Mouse (Mus musculus) neural tube, embryonic 11.5 days (tissue): ENCODE measurements at regions not wholly inside any gene's neighbourhood (a gene's known extent, or its start where the extent isn't known, plus 50 kb on each side); places are given as distances from the start of the nearest gene placed in this dataset.
"Not testable (repeated sequence)": the region's sequence is repeated elsewhere in the genome, so short reads cannot be mapped to it uniquely, and the experiment has no call there.

Source experiments
- ATAC-seq: fragments of 200-750 bp; cut with Nextera tagmentation; 2 replicates; pipeline ENCODE4 v1.8.0; 2017; ENCODE audit warnings: moderate number of reproducible peaks, mild to moderate bottlenecking, moderate TSS enrichment, moderate library complexity; ENCODE audit not compliant: insufficient read depth, low FRiP score, low TSS enrichment
- DNase-seq: peaks from one replicate; pipeline ENCODE4 v3.0.0-alpha.2; 2015; ENCODE audit warnings: low spot score
- H3K27ac ChIP-seq: fragments of 300-500 bp; sonication (generic); 2 replicates; pipeline ENCODE4 v1.5.1; 2014; ENCODE audit warnings: low read depth, mild to moderate bottlenecking, low read length
- H3K27me3 ChIP-seq: fragments of 300-500 bp; sonication (generic); 2 replicates; pipeline ENCODE4 v1.6.1; 2014; ENCODE audit warnings: mild to moderate bottlenecking, low read length, mixed read lengths; ENCODE audit not compliant: control insufficient read depth, insufficient read depth
- H3K36me3 ChIP-seq: fragments of 300-500 bp; sonication (generic); 2 replicates; pipeline ENCODE4 v1.6.1; 2014; ENCODE audit warnings: mild to moderate bottlenecking, low read length, moderate library complexity, mixed read lengths; ENCODE audit not compliant: control insufficient read depth, insufficient read depth
- H3K4me1 ChIP-seq: fragments of 300-500 bp; sonication (generic); 2 replicates; pipeline ENCODE4 v1.6.1; 2014; ENCODE audit warnings: low read length, mixed read lengths; ENCODE audit not compliant: control insufficient read depth, insufficient read depth
- H3K4me2 ChIP-seq: fragments of 300-500 bp; sonication (generic); 2 replicates; pipeline ENCODE4 v1.6.1; 2014; ENCODE audit warnings: low read depth, mild to moderate bottlenecking, moderate library complexity
- H3K4me3 ChIP-seq: fragments of 300-500 bp; sonication (generic); 2 replicates; pipeline ENCODE4 v1.5.1; 2014; ENCODE audit warnings: low read depth, low read length
- H3K9ac ChIP-seq: fragments of 300-500 bp; sonication (generic); 2 replicates; pipeline ENCODE4 v1.6.1; 2014; ENCODE audit warnings: mild to moderate bottlenecking, low read length
- H3K9me3 ChIP-seq: fragments of 300-500 bp; sonication (generic); 2 replicates; pipeline ENCODE4 v1.6.1; 2016; ENCODE audit warnings: low read length; ENCODE audit not compliant: control insufficient read depth
- WGBS: fragments of 180-500 bp; shearing (Covaris S2); extraction: QIAGEN DNeasy Blood & Tissue Kit; methylation state at CpG from one replicate; pipeline ENCODE4 v1.1.7; 2014; 5-methylcytosine and 5-hydroxymethylcytosine counted together

- 90% methylated on average over 1 of the region's 1 CpGs for WGBS
- no peak overlapping the region for H3K4me3 ChIP-seq
- no peaks in the 10 kb centered on the region for H3K4me1 ChIP-seq
- H3K4me2 ChIP-seq: no peak overlapping the region
- H3K9me3 ChIP-seq: no peaks in the 10 kb centered on the region
- no peak overlapping the region for H3K27ac ChIP-seq
- H3K9ac ChIP-seq: no peak overlapping the region
- no peak for DNase-seq
- no peaks in the 10 kb centered on the region for H3K27me3 ChIP-seq
- no peak for ATAC-seq
- no peaks in the 10 kb centered on the region for H3K36me3 ChIP-seq
Observed at GRCm38 (mm10) chr9:33624378-33624777, 861.3 kb upstream of the Kirrel3 start.

DNA sequence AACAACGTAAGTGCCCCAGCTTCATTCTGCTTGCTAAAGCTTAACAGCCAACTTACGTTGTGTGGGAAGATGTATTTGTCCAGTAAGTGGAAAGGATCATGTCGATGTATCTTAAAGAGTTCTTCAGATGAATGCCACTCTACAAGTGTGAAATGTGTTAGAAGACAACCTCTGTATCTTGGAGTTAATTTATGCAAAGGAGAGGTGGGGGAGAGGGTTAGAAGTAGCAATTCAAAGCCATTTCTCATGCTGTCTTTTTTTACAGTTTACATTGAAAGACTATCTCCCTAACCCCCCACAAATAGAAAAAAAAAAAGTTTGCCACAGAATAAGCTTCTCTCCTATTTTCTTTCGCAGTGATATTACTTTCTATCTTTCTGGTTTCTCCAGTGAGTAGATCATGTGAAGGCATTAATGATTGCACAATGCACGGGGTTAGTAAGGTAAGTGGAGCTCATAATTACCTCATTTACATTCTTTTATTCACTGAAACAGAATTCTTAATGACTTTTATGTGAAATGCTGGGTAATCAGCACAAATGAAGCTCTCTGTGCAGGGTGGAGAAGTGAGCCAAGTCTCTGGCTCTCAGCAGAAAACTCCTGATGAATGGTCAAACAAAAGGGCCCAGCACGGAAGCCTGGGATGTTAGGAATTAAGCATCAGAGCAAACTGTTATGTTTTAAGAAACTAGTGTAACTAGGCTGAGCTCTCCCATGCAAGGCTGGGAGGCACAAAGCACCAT is 855.8 kb upstream of the Kirrel3 start:
- no peaks in the 10 kb centered on the region for H3K27me3 ChIP-seq
- H3K27ac ChIP-seq: no peak overlapping the region
- DNase-seq: no peak
- no peaks in the 10 kb centered on the region for H3K4me1 ChIP-seq
- H3K4me2 ChIP-seq: no peak overlapping the region
- no peaks in the 10 kb centered on the region for H3K36me3 ChIP-seq
- H3K4me3 ChIP-seq: no peak overlapping the region
- H3K9me3 ChIP-seq: no peaks in the 10 kb centered on the region
- ATAC-seq: no peak; the same call in 1 of the 2 replicates
- H3K9ac ChIP-seq: no peak overlapping the region
- 80% methylated on average over 6 of the region's 6 CpGs for WGBS

- Histone ChIP-seq H3K36me3 (no peaks in the 10 kb centered on the region), H3K27me3 (no peaks in the 10 kb centered on the region), H3K27ac (no peak overlapping the region), H3K9me3 (no peaks in the 10 kb centered on the region), H3K9ac (no peak overlapping the region), H3K4me1 (no peaks in the 10 kb centered on the region), H3K4me3 (no peak overlapping the region), H3K4me2 (no peak overlapping the region)
- no peak for DNase-seq
- 83% methylated on average over 5 of the region's 5 CpGs for WGBS
- no peak for ATAC-seq
Observed at GRCm38 (mm10) chr9:33662978-33663377, 822.7 kb upstream of the Kirrel3 start.

- Histone ChIP-seq H3K9me3 (no peaks in the 10 kb centered on the region), H3K4me3 (no peak overlapping the region), H3K27ac (no peak overlapping the region), H3K27me3 (no peaks in the 10 kb centered on the region), H3K36me3 (no peaks in the 10 kb centered on the region), H3K4me1 (no peaks in the 10 kb centered on the region), H3K9ac (no peak overlapping the region), H3K4me2 (no peak overlapping the region)
- WGBS: 76% methylated on average over 1 of the region's 1 CpGs
- no peak for DNase-seq
- no peak for ATAC-seq
Observed at GRCm38 (mm10) chr9:33681129-33681528, 804.6 kb upstream of the Kirrel3 start.

DNA sequence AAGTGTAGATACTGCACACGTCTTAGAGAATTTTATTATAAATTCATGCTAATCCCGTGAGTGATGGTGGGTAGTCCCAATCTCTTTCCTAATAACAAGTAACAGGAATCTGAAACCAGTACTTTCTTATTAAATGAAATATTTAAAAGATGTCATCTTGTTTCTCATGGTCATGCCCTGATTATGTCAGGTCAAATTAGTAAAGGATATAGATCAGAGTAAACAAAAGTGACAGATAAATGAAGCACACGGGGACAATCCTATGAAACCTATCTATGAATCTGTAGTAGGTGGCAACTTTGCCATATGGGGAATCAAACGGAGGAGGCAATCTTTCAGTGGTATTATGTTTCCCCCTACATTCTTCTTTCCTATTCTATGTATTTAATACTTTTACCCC is 794.0 kb upstream of the Kirrel3 start:
- H3K4me3 ChIP-seq: no peak overlapping the region
- H3K9ac ChIP-seq: no peak overlapping the region
- no peaks in the 10 kb centered on the region for H3K9me3 ChIP-seq
- H3K4me2 ChIP-seq: no peak overlapping the region
- H3K4me1 ChIP-seq: no peaks in the 10 kb centered on the region
- 85% methylated on average over 4 of the region's 4 CpGs for WGBS
- no peaks in the 10 kb centered on the region for H3K36me3 ChIP-seq
- H3K27ac ChIP-seq: no peak overlapping the region
- DNase-seq: no peak
- no peaks in the 10 kb centered on the region for H3K27me3 ChIP-seq
- no peak for ATAC-seq

DNA sequence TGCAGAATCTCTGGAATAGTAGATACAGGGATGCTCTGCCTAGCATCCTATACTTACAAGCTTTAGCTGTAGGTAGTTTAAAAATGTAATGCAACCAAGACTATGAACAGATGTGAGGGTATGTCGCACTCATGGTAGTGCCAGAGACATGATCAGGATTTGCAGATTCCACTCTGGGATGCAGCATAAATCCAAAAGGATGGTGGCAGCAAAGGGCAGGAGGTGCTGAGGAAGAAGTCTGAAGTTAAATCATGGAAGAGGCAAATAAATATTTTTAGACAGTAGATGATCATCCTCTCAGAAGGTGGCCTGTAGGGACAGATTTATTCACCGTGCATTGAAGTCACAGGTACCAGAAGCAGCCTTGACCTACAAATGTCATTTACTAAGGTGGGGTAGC is 768.1 kb upstream of the Kirrel3 start:
- H3K36me3 ChIP-seq: no peaks in the 10 kb centered on the region
- no peaks in the 10 kb centered on the region for H3K4me1 ChIP-seq
- H3K9ac ChIP-seq: no peak overlapping the region
- no peaks in the 10 kb centered on the region for H3K27me3 ChIP-seq
- H3K4me3 ChIP-seq: no peak overlapping the region
- H3K4me2 ChIP-seq: no peak overlapping the region
- H3K9me3 ChIP-seq: no peaks in the 10 kb centered on the region
- no peak for ATAC-seq
- DNase-seq: no peak
- 91% methylated on average over 2 of the region's 2 CpGs for WGBS
- H3K27ac ChIP-seq: no peak overlapping the region

DNA sequence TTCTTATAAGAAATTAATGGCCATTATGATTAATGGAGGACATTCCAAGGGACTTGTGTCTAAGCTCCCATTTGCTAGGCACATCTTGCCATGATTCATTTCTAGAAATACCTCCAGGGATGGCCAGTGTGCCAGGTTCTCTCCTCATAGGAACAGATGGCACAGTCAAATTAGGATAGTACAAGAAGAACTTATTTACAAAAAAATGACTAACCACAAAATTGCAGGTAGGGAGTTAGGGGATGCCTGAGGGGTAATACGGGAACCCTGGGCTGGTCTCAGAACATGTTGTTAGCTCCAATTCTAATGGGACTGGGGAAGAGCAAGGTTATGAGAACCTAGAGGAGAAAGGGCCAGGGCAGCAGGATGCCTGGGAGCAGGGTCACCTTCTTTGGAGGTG is 760.9 kb upstream of the Kirrel3 start:
- WGBS: 86% methylated on average over 1 of the region's 1 CpGs
- no peak overlapping the region for H3K27ac ChIP-seq
- DNase-seq: no peak
- no peak overlapping the region for H3K4me3 ChIP-seq
- ATAC-seq: no peak
- H3K27me3 ChIP-seq: no peaks in the 10 kb centered on the region
- no peaks in the 10 kb centered on the region for H3K9me3 ChIP-seq
- H3K4me2 ChIP-seq: no peak overlapping the region
- H3K36me3 ChIP-seq: no peaks in the 10 kb centered on the region
- no peaks in the 10 kb centered on the region for H3K4me1 ChIP-seq
- H3K9ac ChIP-seq: no peak overlapping the region

- not testable (repeated sequence) for H3K4me3 ChIP-seq, H3K9me3 ChIP-seq, ATAC-seq, H3K27me3 ChIP-seq, DNase-seq, H3K4me2 ChIP-seq, H3K36me3 ChIP-seq, H3K9ac ChIP-seq, H3K4me1 ChIP-seq, H3K27ac ChIP-seq
- WGBS: 81% methylated on average over 14 of the region's 37 CpGs
Observed at GRCm38 (mm10) chr9:33728058-33728457, 757.6 kb upstream of the Kirrel3 start.

- Histone ChIP-seq H3K9me3 (no peaks in the 10 kb centered on the region), H3K4me2 (no peak overlapping the region)
Observed at GRCm38 (mm10) chr9:33760701-33761100, 725.0 kb upstream of the Kirrel3 start.

More at GRCm38 (mm10) chr9:33760701-33761100, 725.0 kb upstream of the Kirrel3 start:
- DNase-seq: no peak
- Histone ChIP-seq H3K4me1 (no peaks in the 10 kb centered on the region), H3K9ac (no peak overlapping the region), H3K27ac (no peak overlapping the region), H3K36me3 (no peaks in the 10 kb centered on the region), H3K4me3 (no peak overlapping the region), H3K27me3 (no peaks in the 10 kb centered on the region)
- ATAC-seq: no peak
